Mouse (Mus musculus) small intestine, adult 2 months (tissue): Measurements from ENCODE around the gene Gm3033. TPM values are rescaled to one million over a fixed set of nuclear protein-coding genes. Genes with fewer than 3 reads are reported as not detected.
"Not testable (repeated sequence)": the region's sequence is repeated elsewhere in the genome, so short reads cannot be mapped to it uniquely, and the experiment has no call there.

ENCODE experiments used
- H3K27ac ChIP-seq: fragments of 200-500 bp; 2 replicates; pipeline ENCODE4 v1.5.1; 2012; ENCODE audit warnings: low read depth, low read length, control low read depth, inconsistent platforms; ENCODE audit not compliant: insufficient read depth
- H3K27me3 ChIP-seq: fragments of 200-500 bp; 2 replicates; pipeline ENCODE4 v1.6.1; 2012; ENCODE audit warnings: mild to moderate bottlenecking, moderate library complexity, low read length, inconsistent platforms; ENCODE audit not compliant: control insufficient read depth, insufficient read depth
- H3K36me3 ChIP-seq: fragments of 200-500 bp; 2 replicates; pipeline ENCODE4 v1.6.1; 2012; ENCODE audit warnings: mild to moderate bottlenecking, low read length, control low read depth, inconsistent platforms; ENCODE audit not compliant: control insufficient read depth, insufficient read depth
- H3K4me1 ChIP-seq: fragments of 200-500 bp; 2 replicates; pipeline ENCODE4 v1.6.1; 2012; ENCODE audit warnings: low read length, inconsistent platforms, mixed read lengths; ENCODE audit not compliant: control insufficient read depth, insufficient read depth, insufficient read length
- H3K4me3 ChIP-seq: fragments of 200-500 bp; 2 replicates; pipeline ENCODE4 v1.5.1; 2012; ENCODE audit warnings: low read depth, mild to moderate bottlenecking, control low read depth, inconsistent platforms, low read length, moderate library complexity
- WGBS: fragments of 180-500 bp; shearing (Covaris S2); methylation state at CpG from one replicate; pipeline ENCODE4 v1.1.7; 2018; 5-methylcytosine and 5-hydroxymethylcytosine counted together
- polyA plus RNA-seq: library from polyadenylated mRNA; depleted of rRNA; stranded (reverse); fragments of >200 nt; gene quantifications from 2 replicates; pipeline ENCODE4 v1.2.3, GENCODE M21; 2012; rRNA removed

Gm3033 gene
- polyA plus RNA-seq = 0.06 TPM in 1 of 2 replicates, not detected in the other

DNA sequence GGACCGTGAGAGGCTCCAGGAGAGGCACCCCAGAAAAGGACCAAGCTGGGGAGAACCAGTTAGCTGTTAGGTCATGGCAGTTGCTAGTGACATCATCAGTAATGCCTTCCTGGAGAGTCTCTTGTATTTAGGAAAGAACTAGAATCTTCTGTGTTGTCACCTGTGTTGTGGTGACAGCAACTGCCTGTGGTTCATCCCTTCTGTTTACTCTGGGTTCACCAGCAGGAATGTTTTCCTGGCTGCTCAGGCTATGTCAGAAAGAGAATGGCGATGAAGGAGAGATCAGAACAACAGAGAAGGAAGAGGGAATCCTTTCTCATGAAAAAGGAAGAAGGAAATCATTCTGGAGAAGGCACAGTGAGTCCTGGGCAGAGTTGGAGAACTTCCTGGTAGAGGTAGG, at the start of gene Gm3033:
TSS of gene Gm3033 (plus strand) at position 301 of the 400 bp plus-strand sequence.
- not testable (repeated sequence) for H3K4me3 ChIP-seq, H3K36me3 ChIP-seq, H3K27me3 ChIP-seq, H3K27ac ChIP-seq, H3K4me1 ChIP-seq
- no CpG with 5 or more reads among the region's 2 CpGs for WGBS

DNA sequence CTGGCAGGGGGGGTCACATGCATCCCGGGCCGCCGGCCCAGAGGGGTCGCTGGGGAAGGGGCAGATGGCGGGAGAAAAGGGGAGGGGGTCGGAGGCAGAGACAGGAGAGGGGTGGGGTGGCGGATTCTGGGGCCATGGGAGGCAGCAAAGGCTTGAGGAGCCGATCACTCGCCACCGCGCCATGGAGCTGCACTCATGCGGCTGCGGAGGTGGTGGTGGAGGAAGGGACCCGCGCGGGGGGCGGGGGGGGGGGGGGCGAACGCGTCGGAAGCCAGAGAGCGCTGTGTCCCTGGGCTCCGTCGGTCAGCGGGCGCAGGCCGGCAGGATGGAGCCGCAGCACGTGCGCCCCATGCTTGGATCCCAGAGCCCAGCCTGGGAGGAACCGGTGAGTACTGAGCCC, 36.3 kb upstream of the Gm3033 start, which contains the start of gene Gm3002:
TSS of gene Gm3002 (plus strand) at position 301 of the 400 bp plus-strand sequence.
- H3K27me3 ChIP-seq, H3K27ac ChIP-seq, H3K36me3 ChIP-seq, H3K4me3 ChIP-seq, H3K4me1 ChIP-seq: not testable (repeated sequence)
- WGBS = no CpG with 5 or more reads among the region's 31 CpGs

DNA sequence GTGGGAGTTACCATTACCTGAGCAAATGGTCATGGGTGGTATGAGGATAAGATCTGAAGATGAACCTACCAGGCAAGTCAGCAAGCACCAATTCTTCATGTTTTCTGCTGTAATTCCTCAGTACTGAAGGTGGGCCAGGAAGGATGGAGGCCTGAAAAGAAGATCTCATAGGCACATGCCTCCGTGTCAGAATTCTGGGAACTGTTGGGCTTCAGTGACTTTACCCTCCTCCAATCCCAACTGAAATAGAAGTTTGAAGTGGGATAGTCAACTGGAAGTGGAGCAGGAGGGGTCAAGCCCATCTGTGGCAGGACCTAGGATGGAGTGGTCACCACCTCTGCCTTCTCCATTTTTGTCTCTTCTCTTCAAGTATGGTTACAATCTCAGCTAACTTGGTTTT, 37.8 kb downstream of the Gm3033 start, which contains the start of gene Gm2916:
TSS of gene Gm2916 (plus strand) at position 301 of the 400 bp plus-strand sequence.
- H3K4me3 ChIP-seq, H3K4me1 ChIP-seq, H3K27ac ChIP-seq, H3K36me3 ChIP-seq, H3K27me3 ChIP-seq: not testable (repeated sequence)
- WGBS = no CpG with 5 or more reads among the region's 1 CpGs

Other genes with a start within 250 kb of the Gm3033 start
- not detected in 2 replicates for gene Gm3012, start 211.7 kb upstream of the Gm3033 start, polyA plus RNA-seq
- gene Gm3020, start 194.2 kb upstream of the Gm3033 start, polyA plus RNA-seq = not detected in 2 replicates
- gene Gm3043, start 157.5 kb upstream of the Gm3033 start, polyA plus RNA-seq = not detected in 2 replicates
- gene Gm3002, start 36.2 kb upstream of the Gm3033 start, polyA plus RNA-seq = not detected in 2 replicates
- gene Gm2916, start 37.9 kb downstream of the Gm3033 start, polyA plus RNA-seq = not detected in 2 replicates
- gene Gm3029, start 85.5 kb downstream of the Gm3033 start, polyA plus RNA-seq = not detected in 2 replicates
- not detected in 2 replicates for gene Gm3095, start 117.3 kb downstream of the Gm3033 start, polyA plus RNA-seq
- gene Gm3099, start 152.1 kb downstream of the Gm3033 start, polyA plus RNA-seq = not detected in 2 replicates
- not detected in 2 replicates for gene Gm5796, start 177.7 kb downstream of the Gm3033 start, polyA plus RNA-seq
- gene Gm3115, start 237.9 kb downstream of the Gm3033 start, polyA plus RNA-seq = not detected in 2 replicates